8 mouse cellular contexts compared by ENCODE assay signal in genomic region chr5:65863349-65863749, GRCm38 (mm10). TPM values are rescaled to one million over a fixed set of nuclear protein-coding genes. Genes with fewer than 3 reads are reported as not detected.
A peak's percentile ranks its signal among the peaks of the same experiment; 100 is the strongest.
DNase-seq lines count a peak whose midpoint lies in the region; ATAC-seq and TF ChIP-seq lines count a peak whose summit lies in the region.

No protein-coding gene starts in this region.

- no peak for TF ChIP-seq CTCF in testis, adult 2 months (IDR thresholded peaks at IDR 0.05; ENCODE audit: control insufficient read depth, insufficient read depth, insufficient replicate concordance, low read depth, low read length)

- no peaks in the 10 kb centered on the region for H3K27me3 ChIP-seq in testis, adult 2 months (ENCODE audit: control insufficient read depth, insufficient read depth, low read length)
- no peaks in the 10 kb centered on the region for H3K27me3 ChIP-seq in heart, embryonic 13.5 days (replicated peaks)
- no peaks in the 10 kb centered on the region for H3K27me3 ChIP-seq in neural tube, embryonic 15.5 days (replicated peaks)

- DNase-seq in testis, postnatal 14 days (ENCODE audit: low spot score) = no peak
- peak; percentile 72 for DNase-seq in lung, postnatal 36 days
- DNase-seq in thymus, postnatal 10 days (ENCODE audit: low spot score in 2 of 2) = peak; percentile 89
- no peak for DNase-seq in neural tube, embryonic 10.5 days (ENCODE audit: extremely low spot score, low spot score)
- no peak for DNase-seq in urinary bladder, adult 18-20 months (ENCODE audit: low spot score in 2 of 2)

- H3K4me3 ChIP-seq in testis, adult 2 months (ENCODE audit: control insufficient read depth, low read depth, low read length) = peak overlapping the region; percentile 45
- peak overlapping the region; percentile 5; the same call in 1 of the 2 replicates for H3K4me3 ChIP-seq in heart, embryonic 13.5 days
- H3K4me3 ChIP-seq in neural tube, embryonic 15.5 days (replicated peaks) = no peak overlapping the region

- H3K4me2 ChIP-seq in heart, embryonic 13.5 days = peak overlapping the region; percentile 10; the same call in 1 of the 2 replicates
- no peak overlapping the region for H3K4me2 ChIP-seq in neural tube, embryonic 15.5 days

- no peak overlapping the region for H3K27ac ChIP-seq in testis, adult 2 months (ENCODE audit: control insufficient read depth, insufficient read depth, low read depth, low read length)
- H3K27ac ChIP-seq in heart, embryonic 13.5 days (replicated peaks) = no peak overlapping the region
- H3K27ac ChIP-seq in neural tube, embryonic 15.5 days (replicated peaks) = no peak overlapping the region

- ATAC-seq in heart, embryonic 13.5 days (ENCODE audit: extremely low read depth, insufficient number of reproducible peaks, low FRiP score, low TSS enrichment) = no peak
- no peak for ATAC-seq in neural tube, embryonic 15.5 days (ENCODE audit: low FRiP score)

- peaks cover 2% of the 10 kb centered on the region for H3K4me1 ChIP-seq in testis, adult 2 months (ENCODE audit: control insufficient read depth, insufficient read depth, low read length)
- peaks cover 17% of the 10 kb centered on the region for H3K4me1 ChIP-seq in heart, embryonic 13.5 days
- H3K4me1 ChIP-seq in neural tube, embryonic 15.5 days = no peaks in the 10 kb centered on the region

- no peak for TF ChIP-seq POLR2A in testis, adult 2 months (IDR thresholded peaks at IDR 0.05; ENCODE audit: control insufficient read depth, low read depth, low read length)

- 72% methylated on average over 12 of the region's 12 CpGs for WGBS in heart, embryonic 13.5 days
- 84% methylated on average over 12 of the region's 12 CpGs for WGBS in neural tube, embryonic 15.5 days

- no peaks in the 10 kb centered on the region for H3K36me3 ChIP-seq in testis, adult 2 months (ENCODE audit: control insufficient read depth, insufficient read depth, low read length)
- no peaks in the 10 kb centered on the region for H3K36me3 ChIP-seq in heart, embryonic 13.5 days
- no peaks in the 10 kb centered on the region for H3K36me3 ChIP-seq in neural tube, embryonic 15.5 days

- H3K9me3 ChIP-seq in heart, embryonic 13.5 days = no peaks in the 10 kb centered on the region
- H3K9me3 ChIP-seq in neural tube, embryonic 15.5 days (replicated peaks) = no peaks in the 10 kb centered on the region

- H3K9ac ChIP-seq in heart, embryonic 13.5 days = 0 out of 2 replicates have a peak overlapping the region, but pooled peaks have one; percentile 38
- H3K9ac ChIP-seq in neural tube, embryonic 15.5 days (replicated peaks) = no peak overlapping the region

RNA-seq across cellular contexts. Expression of gene Rhoh, which starts 2.3 kb away (rescaled TPM):
- polyA plus RNA-seq in testis, adult 2 months (2012; rRNA removed) = 0.58 and 0.63 TPM in 2 replicates
- 0.86 and 0.99 TPM in 2 replicates for polyA plus RNA-seq in heart, embryonic 13.5 days (2015; fragmentation: Nextera tagmentation; extraction: Ambion mirVana)
- 0.78 and 12.5 TPM in 2 replicates for polyA plus RNA-seq in neural tube, embryonic 15.5 days (2015; fragmentation: Nextera tagmentation; extraction: Ambion mirVana)

Comparison
In these comparisons a context has a peak if more than half of its experiments do, and no peak if none do; other contexts are left out.
1. DNase-seq: peak in lung, postnatal 36 days (single experiment) and thymus, postnatal 10 days (2 of 2); none in testis, postnatal 14 days (single experiment), neural tube, embryonic 10.5 days (single experiment) and urinary bladder, adult 18-20 months (0 of 2).